Mouse (Mus musculus): ENCODE data around the gene Stard8. TPM values are rescaled to one million over a fixed set of nuclear protein-coding genes. Genes with fewer than 3 reads are reported as not detected.

Gene Stard8
- polyA plus RNA-seq, 1 experiment from 2014 or later = 6.4 TPM

DNA sequence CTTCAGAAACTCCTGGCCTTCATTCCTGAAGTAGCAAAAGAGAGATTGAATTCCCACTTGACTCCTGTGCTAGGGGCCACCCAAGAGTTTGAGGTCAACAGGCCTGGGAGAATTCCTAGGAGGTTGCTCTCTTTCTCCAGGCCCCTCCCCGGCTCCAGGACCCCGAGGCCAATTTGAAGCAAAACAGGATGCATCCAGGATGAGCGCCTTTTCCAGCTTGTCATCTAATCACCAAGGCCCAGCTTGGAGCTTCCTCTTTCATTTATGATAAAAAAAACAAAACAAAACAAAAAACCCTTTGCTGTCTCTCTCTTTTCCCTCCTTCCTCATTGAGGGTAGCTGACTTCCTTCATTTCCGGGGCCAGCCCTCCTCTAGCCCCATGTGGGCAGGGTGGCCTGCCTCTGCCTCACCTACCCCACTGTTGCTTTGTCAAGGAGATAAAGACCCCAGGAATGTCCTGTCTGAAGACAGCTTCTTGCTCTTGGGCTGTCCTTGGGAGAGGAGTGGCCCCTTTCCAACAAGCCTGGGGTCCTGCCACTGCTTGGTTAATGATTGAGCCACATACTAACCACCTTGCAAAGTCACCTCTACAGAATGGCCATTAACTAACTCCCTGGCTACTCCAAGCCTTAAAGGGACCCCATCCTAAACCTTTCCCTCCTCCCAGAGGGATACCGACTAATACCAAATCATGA lies 43.5 kb downstream of the Stard8 start:
- H3K27me3 ChIP-seq = peaks cover 67% of the 10 kb centered on the region
- WGBS = 41% methylated on average over 5 of the region's 5 CpGs

DNA sequence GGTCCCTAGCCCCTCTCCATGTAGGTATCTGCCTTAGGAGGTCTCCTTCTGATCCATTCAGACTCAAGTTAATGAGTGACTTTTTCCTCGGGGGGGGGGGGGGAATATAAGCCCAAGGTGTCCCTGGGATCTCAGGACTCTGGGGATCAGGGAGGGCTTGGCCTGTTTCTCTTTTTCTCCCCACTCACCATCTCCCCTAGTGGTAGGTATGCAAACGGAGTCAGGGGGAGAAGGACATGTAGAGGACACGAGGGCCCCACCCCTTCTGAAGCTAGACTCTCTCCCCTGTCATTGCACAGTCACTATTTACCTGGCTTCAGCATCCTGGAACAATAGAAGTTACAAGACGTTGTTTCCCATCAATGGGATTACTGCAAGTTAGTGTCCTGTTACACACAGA lies 45.1 kb downstream of the Stard8 start:
- WGBS = 42% methylated on average over 4 of the region's 4 CpGs
- ATAC-seq (ENCODE audit: insufficient number of reproducible peaks, insufficient read depth, low FRiP score, low TSS enrichment, low read depth) = no peak
- Histone ChIP-seq H3K4me3 (no peak overlapping the region), H3K27me3 (peaks cover 61% of the 10 kb centered on the region), H3K9me3 (no peaks in the 10 kb centered on the region), H3K36me3 (no peaks in the 10 kb centered on the region), H3K9ac (no peak overlapping the region), H3K4me1 (peaks cover 14% of the 10 kb centered on the region), H3K4me2 (no peak overlapping the region), H3K27ac (no peak overlapping the region)

More for the DNA sequence above, 43.5 kb downstream of the Stard8 start:
- H3K9me3 ChIP-seq = no peaks in the 10 kb centered on the region
- no peak overlapping the region for H3K9ac ChIP-seq
- H3K27ac ChIP-seq = no peak overlapping the region
- peaks cover 16% of the 10 kb centered on the region for H3K4me1 ChIP-seq
- no peak overlapping the region for H3K4me3 ChIP-seq
- H3K4me2 ChIP-seq = no peak overlapping the region
- no peak for ATAC-seq (ENCODE audit: insufficient number of reproducible peaks, insufficient read depth, low FRiP score, low TSS enrichment, low read depth)
- no peaks in the 10 kb centered on the region for H3K36me3 ChIP-seq

DNA sequence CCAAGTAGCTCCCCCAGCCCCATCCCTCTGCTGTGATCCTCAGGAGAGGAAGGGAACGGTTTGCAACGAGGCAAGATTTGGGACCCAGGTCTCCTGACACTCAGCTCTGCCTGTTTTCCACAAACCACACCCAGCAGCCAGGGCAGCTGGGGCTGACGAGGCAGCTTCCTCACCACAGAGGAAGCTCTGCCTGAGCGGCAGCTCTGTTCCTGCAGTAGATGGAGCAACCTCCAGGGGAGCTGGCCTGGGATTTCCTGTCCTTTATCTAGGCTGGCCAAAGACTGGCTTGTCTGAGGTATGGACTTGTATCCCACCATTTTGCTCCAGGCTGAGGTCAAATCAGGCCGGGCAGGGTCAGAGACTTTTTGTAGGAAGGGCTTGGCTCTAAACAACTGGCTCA lies 46.2 kb downstream of the Stard8 start:
- H3K4me3 ChIP-seq = no peak overlapping the region
- no peak overlapping the region for H3K27ac ChIP-seq
- no peak for ATAC-seq (ENCODE audit: insufficient number of reproducible peaks, insufficient read depth, low FRiP score, low TSS enrichment, low read depth)
- H3K4me1 ChIP-seq = peaks cover 10% of the 10 kb centered on the region
- no peak overlapping the region for H3K4me2 ChIP-seq
- H3K9me3 ChIP-seq = no peaks in the 10 kb centered on the region
- 39% methylated on average over 5 of the region's 5 CpGs for WGBS
- no peak overlapping the region for H3K9ac ChIP-seq
- no peaks in the 10 kb centered on the region for H3K36me3 ChIP-seq
- H3K27me3 ChIP-seq = peaks cover 56% of the 10 kb centered on the region

DNA sequence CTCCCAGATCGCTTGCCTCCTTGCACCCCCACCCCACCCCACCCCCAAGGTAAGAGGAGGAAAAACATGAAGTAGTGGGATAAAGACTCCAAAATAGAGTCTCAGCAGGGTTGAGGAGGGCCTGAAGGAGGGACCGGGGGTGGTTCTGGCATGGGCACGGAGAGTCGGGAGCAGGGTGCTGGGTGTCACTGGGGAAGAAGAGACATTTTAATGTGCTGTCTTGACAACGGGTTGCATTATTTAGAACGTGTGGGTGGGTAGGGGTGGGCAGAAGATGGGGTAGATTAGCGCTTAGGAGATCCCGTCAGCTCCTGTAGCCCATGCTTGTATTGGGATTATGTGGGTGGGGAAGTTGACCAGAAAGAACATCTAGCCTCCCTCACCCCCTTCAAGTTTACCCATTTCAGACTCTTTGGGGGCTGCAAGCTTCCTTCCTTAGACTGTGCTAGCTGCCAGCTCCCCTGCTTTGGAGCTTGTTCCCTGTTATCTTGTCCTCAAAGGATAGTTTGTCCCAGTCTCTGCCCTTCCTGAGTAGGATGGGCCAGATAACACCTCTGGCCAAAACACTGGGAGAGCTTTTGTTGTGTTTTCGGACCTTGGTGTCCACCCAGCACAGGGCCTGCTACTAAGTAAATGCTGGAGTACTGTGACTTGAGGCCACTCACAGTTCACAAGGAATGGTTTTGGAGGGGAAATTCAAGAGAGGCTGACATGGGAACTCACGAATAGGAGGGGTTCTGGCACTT lies 47.9 kb downstream of the Stard8 start:
- Histone ChIP-seq H3K4me1 (peaks cover 10% of the 10 kb centered on the region), H3K4me3 (no peak overlapping the region), H3K9ac (no peak overlapping the region), H3K27me3 (peaks cover 54% of the 10 kb centered on the region), H3K27ac (no peak overlapping the region), H3K4me2 (no peak overlapping the region), H3K9me3 (no peaks in the 10 kb centered on the region), H3K36me3 (no peaks in the 10 kb centered on the region)
- 83% methylated on average over 10 of the region's 10 CpGs for WGBS
- ATAC-seq (ENCODE audit: insufficient number of reproducible peaks, insufficient read depth, low FRiP score, low TSS enrichment, low read depth) = no peak

DNA sequence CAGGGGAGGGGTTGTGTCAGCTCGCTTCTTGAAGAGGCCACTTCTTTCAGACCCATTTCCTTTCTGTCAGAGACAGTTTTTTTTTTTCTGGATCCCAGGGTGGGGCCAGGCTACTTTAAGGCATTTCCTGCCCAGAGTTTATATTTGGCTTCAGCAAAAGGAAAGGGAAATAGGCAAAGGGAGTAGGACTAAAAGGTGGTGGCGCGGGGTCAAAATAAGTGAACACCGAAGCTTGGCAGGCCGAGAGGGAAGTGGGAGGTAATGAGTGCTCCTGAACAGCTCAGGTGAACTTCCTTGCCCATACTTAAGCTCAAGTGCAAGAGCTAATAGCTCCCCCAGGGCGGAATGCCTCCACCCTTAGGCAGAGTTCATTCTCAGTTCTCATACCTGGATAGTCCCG lies 49.2 kb downstream of the Stard8 start:
- H3K4me2 ChIP-seq = no peak overlapping the region
- peaks cover 44% of the 10 kb centered on the region for H3K27me3 ChIP-seq
- 69% methylated on average over 7 of the region's 7 CpGs for WGBS

DNA sequence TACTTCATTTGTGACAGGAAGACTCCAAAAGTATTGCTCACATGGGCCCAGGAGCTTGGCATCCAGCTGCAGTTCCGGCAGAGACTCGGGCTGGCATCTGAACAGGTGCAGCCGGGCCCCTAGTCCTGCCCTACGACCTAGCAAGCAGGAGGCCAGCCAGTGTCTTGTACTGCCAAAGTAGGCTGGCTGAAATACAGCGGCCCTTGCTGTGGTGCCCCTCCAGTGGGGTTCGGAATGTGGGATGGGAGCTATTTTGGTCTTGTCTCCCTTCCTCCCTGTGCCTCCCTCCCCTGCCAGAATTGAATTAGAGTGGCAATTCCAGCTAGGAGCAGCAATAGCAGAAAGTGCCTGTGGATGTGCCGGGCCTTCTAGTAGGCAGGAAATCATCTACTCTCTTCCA lies 51.5 kb downstream of the Stard8 start:
- no peaks in the 10 kb centered on the region for H3K36me3 ChIP-seq
- H3K9ac ChIP-seq = no peak overlapping the region
- no peak for ATAC-seq (ENCODE audit: insufficient number of reproducible peaks, insufficient read depth, low FRiP score, low TSS enrichment, low read depth)
- WGBS = 72% methylated on average over 7 of the region's 7 CpGs
- H3K4me2 ChIP-seq = no peak overlapping the region
- no peak overlapping the region for H3K27ac ChIP-seq
- H3K9me3 ChIP-seq = no peaks in the 10 kb centered on the region
- peaks cover 30% of the 10 kb centered on the region for H3K27me3 ChIP-seq
- no peak overlapping the region for H3K4me3 ChIP-seq
- H3K4me1 ChIP-seq = no peaks in the 10 kb centered on the region

More for the DNA sequence above, 49.2 kb downstream of the Stard8 start:
- H3K4me1 ChIP-seq = no peaks in the 10 kb centered on the region
- no peak overlapping the region for H3K27ac ChIP-seq
- H3K4me3 ChIP-seq = no peak overlapping the region
- ATAC-seq (ENCODE audit: insufficient number of reproducible peaks, insufficient read depth, low FRiP score, low TSS enrichment, low read depth) = no peak
- no peak overlapping the region for H3K9ac ChIP-seq
- H3K36me3 ChIP-seq = no peaks in the 10 kb centered on the region
- H3K9me3 ChIP-seq = no peaks in the 10 kb centered on the region

DNA sequence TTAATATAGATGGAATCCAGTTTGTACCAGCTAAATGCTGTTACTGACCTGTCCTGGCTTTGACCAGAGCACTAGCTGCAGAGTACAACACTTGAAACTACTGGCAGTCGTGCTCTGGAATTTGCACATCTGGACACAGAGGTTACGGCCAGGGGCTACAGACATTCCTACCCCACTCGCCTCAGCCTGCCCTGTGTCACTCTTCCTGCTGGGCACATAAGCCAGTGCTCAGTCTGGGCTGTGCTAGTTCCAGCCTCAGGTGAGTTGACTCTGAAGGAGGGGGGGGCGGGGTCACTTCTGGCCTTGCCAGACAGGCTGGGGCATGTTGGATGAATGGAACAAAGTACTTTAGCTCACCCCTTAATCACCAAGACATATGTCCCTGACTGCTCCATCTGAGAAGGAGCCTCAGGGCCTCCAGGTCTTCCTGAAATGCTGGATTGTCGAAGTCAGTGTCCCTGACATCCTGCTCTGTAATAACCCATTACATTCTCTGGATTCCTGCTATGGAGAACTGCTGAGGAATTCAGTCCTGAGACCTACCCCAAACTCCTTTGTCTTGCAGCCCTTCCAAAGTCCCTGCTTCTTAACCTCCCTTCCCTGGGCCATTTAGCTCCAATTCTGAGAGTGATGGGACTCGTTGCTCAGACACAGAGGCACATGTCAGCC lies 54.9 kb downstream of the Stard8 start:
- Histone ChIP-seq H3K9ac (no peak overlapping the region), H3K9me3 (no peaks in the 10 kb centered on the region), H3K4me1 (no peaks in the 10 kb centered on the region), H3K36me3 (no peaks in the 10 kb centered on the region), H3K4me2 (no peak overlapping the region), H3K27ac (no peak overlapping the region), H3K27me3 (peaks cover 43% of the 10 kb centered on the region), H3K4me3 (no peak overlapping the region)
- WGBS = 45% methylated on average over 6 of the region's 6 CpGs
- ATAC-seq (ENCODE audit: insufficient number of reproducible peaks, insufficient read depth, low FRiP score, low TSS enrichment, low read depth) = no peak

DNA sequence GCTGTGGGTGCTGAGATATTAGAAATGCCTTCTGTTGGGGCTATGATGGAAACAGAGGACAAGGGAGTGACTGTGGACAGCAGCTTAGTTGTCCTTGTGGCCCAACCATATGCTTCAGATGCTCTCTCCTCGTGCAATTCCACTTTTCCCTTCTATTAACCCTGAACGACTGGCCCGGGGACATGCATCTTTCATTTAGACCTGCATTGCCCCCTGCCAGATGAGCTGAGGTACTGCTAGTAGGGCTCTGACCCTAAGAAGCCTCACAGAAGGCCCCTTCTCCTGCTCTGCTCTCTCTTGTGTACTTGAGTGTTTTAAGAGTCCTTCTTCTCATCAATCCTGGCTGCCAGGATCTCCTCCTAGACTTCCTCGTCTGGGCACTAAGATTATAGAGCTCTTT lies 56.1 kb downstream of the Stard8 start:
- ATAC-seq (ENCODE audit: insufficient number of reproducible peaks, insufficient read depth, low FRiP score, low TSS enrichment, low read depth) = no peak
- Histone ChIP-seq H3K9ac (no peak overlapping the region), H3K4me2 (no peak overlapping the region), H3K4me1 (no peaks in the 10 kb centered on the region), H3K27me3 (peaks cover 39% of the 10 kb centered on the region), H3K36me3 (no peaks in the 10 kb centered on the region), H3K9me3 (no peaks in the 10 kb centered on the region), H3K4me3 (no peak overlapping the region), H3K27ac (no peak overlapping the region)
- WGBS = 38% methylated on average over 4 of the region's 4 CpGs

DNA sequence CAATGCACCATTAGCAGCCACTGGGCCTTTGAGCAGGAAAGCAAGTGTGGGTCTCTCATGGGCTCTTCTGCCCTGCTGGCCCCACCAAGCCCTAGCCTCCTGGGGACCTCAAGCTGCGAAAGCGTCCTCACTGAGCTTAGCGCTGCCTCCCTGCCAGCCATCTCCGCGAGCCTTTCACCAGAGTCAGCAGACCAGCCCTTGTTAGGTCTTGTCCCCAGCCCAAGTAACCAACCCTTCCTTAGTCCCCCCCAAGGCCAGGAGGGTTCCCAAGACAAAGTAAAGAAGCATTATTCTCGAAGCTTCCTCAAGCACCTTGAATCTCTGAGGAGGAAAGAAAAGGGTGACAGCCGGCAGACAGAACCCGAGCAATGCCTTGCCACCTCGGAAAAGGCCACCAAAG lies 62.5 kb downstream of the Stard8 start:
- Histone ChIP-seq H3K36me3 (no peaks in the 10 kb centered on the region), H3K4me1 (no peaks in the 10 kb centered on the region), H3K9ac (no peak overlapping the region), H3K4me2 (no peak overlapping the region), H3K27ac (no peak overlapping the region), H3K4me3 (no peak overlapping the region), H3K27me3 (peaks cover 51% of the 10 kb centered on the region), H3K9me3 (no peaks in the 10 kb centered on the region)
- 90% methylated on average over 9 of the region's 9 CpGs for WGBS
- ATAC-seq (ENCODE audit: insufficient number of reproducible peaks, insufficient read depth, low FRiP score, low TSS enrichment, low read depth) = no peak

DNA sequence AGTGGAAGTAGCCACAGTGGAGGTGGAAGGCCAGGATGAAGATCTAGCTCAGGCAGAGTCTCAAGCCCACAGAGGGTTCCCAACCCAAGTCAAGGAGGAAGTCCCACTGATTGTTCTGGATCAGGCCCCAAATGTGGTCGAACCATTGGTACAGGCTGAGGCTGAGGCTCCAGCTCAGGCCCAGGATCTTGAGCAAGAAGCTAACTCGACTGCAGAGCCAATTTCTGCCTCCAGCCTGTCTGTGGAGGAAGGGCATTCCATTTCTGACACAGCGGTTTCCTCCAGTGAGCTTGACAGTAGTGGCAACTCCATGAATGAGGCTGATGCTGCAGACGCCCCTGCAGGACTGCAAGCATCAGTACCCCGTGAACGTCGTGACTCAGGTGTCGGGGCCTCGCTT lies 63.5 kb downstream of the Stard8 start:
- no peak for ATAC-seq (ENCODE audit: insufficient number of reproducible peaks, insufficient read depth, low FRiP score, low TSS enrichment, low read depth)
- Histone ChIP-seq H3K4me2 (no peak overlapping the region), H3K4me3 (no peak overlapping the region), H3K9ac (no peak overlapping the region), H3K9me3 (no peaks in the 10 kb centered on the region), H3K27me3 (peaks cover 48% of the 10 kb centered on the region), H3K4me1 (no peaks in the 10 kb centered on the region), H3K27ac (no peak overlapping the region), H3K36me3 (no peaks in the 10 kb centered on the region)
- WGBS = 87% methylated on average over 9 of the region's 9 CpGs

DNA sequence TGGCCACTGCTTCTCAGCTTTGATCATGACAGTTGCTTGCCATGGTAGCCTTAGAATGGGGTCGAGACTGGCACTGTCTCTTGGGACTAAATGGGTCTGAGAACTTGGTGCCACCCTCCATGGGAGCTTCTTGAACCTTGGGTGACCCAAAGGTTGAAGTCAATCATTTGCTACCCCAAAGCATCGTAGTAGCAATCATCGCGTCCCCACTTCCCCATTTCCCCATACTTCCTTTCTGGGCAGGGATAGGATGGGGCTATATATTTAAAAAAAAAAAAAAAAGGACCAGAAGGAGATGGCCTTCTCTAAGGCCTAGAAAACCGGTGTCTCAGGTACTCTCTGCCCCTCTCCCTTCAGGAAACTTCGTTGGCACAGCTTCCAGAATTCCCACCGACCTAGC lies 64.2 kb downstream of the Stard8 start:
- Histone ChIP-seq H3K27me3 (peaks cover 46% of the 10 kb centered on the region), H3K27ac (no peak overlapping the region), H3K4me3 (no peak overlapping the region), H3K9ac (no peak overlapping the region), H3K9me3 (no peaks in the 10 kb centered on the region), H3K36me3 (no peaks in the 10 kb centered on the region), H3K4me1 (no peaks in the 10 kb centered on the region), H3K4me2 (no peak overlapping the region)
- WGBS = 71% methylated on average over 7 of the region's 7 CpGs
- no peak for ATAC-seq (ENCODE audit: insufficient number of reproducible peaks, insufficient read depth, low FRiP score, low TSS enrichment, low read depth)

DNA sequence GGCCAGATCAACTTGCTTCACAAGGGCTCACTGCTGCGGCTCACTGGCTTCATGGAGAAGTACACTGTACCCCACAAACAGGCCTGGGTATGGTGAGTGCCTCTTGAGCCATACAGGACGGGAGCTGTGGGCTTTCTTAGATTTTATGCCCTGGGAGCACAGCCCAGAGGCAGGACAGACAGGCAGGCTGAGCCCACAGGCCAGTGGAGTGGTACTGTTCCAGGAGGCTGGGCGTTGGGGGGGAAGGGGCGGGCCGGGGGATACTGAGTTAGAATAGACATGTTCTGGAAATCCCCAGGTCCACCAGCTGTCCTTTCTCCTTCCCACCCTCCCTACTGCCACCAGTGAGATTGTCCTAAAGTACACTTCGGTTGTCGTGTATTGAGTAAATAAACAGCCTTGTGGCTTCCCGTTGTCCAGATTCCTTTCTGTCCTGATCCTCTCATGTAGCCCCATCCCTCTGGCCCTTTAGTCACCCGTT lies 64.7 kb downstream of the Stard8 start:
- Histone ChIP-seq H3K9me3 (no peaks in the 10 kb centered on the region), H3K27me3 (peaks cover 42% of the 10 kb centered on the region), H3K36me3 (no peaks in the 10 kb centered on the region), H3K4me3 (no peak overlapping the region), H3K27ac (no peak overlapping the region), H3K4me1 (no peaks in the 10 kb centered on the region), H3K9ac (no peak overlapping the region), H3K4me2 (no peak overlapping the region)
- no peak for ATAC-seq (ENCODE audit: insufficient number of reproducible peaks, insufficient read depth, low FRiP score, low TSS enrichment, low read depth)
- WGBS = 80% methylated on average over 9 of the region's 9 CpGs

All from embryonic facial prominence, embryonic 13.5 days (tissue).